Mouse (Mus musculus) left cerebral cortex, postnatal 36 days (tissue): ENCODE data around the gene Gm20815. TPM values are rescaled to one million over a fixed set of nuclear protein-coding genes. Genes with fewer than 3 reads are reported as not detected.
"Not testable (repeated sequence)": the region's sequence is repeated elsewhere in the genome, so short reads cannot be mapped to it uniquely, and the experiment has no call there.

Experiments used
- DNase-seq, 2 experiments: peaks; one replicate each; pipeline ENCODE4 v3.0.0; 2021 to 2022; ENCODE audit warnings: low spot score in 2 of 2, mixed read lengths in 1 of 2
- intact Hi-C: fragments of 180-260 bp; cut with DNase I; formaldehyde crosslinking; loops from one replicate; pipeline ENCODE4 v1.15.1; 2025
- total RNA-seq, 2 experiments: library from RNA; stranded (reverse); gene quantifications; 2 replicates each; pipeline ENCODE4 v1.2.3; 2021

Gm20815 gene
- not detected for total RNA-seq

- intact Hi-C loops, DNase-seq: not testable (repeated sequence)
Measured at GRCm38 (mm10) chrY:8835069-8835468, at the start of gene Gm20815. TSS of gene Gm20815 (minus strand) at chrY:8835169.
